Mouse (Mus musculus): ENCODE measurements at regions not wholly inside any gene's neighbourhood (a gene's known extent, or its start where the extent isn't known, plus 50 kb on each side); places are given as distances from the start of the nearest gene placed in this dataset.

DNA sequence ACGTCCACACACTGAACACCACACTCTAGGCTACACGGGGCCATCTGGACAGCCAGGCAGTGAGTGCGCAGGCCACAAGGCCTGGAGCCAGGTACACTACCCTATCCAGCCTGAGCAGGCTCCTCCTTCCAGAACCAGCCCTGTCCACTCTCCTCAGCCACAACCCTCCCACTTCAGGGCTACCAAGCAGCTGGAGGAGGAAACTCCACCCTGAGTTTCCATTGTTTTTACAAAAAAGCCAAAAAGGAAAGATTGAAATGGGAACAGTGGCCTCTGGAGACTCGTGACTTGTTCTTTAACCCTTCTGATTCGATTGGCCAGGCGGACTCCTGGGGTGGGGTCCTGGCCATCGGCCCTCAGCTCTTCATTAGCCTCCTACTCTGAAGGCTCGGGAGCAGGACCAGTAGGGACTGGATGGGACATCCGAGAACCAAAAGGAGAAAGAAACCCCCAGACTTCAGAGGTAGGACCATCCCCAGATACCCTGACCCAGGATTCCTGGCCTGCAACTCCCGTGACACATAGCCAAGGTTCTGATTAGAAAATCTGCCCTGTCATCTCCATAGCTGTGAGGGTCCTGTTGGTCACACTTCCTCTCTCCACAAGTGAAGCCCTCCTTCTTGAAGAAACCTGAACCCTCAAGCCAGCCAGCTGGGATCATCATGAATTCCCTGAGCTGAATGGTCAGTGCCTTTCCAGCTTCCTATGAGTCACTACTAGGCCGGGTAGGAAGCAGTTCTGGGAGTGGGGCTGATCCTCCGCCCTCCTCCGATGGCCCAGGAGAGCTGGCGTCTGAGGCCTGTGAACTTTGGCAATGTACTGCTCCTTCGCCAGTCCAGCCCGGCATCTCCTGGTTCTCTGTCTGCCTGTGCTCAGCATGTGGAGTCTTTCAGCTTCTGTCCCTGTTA is 73.6 kb downstream of the Gm11733 start:
- peaks cover 2% of the 10 kb centered on the region; the same call in 1 of the 2 replicates for H3K9me3 ChIP-seq (ENCODE audit: low read length)
- TF ChIP-seq CTCF (conservative IDR thresholded peaks at IDR 0.05; ENCODE audit: low read length) (no peak), NANOG (IDR thresholded peaks at IDR 0.05; ENCODE audit: borderline replicate concordance, low read length) (no peak), POU5F1 (IDR thresholded peaks at IDR 0.05; ENCODE audit: borderline replicate concordance, low read length) (no peak)

DNA sequence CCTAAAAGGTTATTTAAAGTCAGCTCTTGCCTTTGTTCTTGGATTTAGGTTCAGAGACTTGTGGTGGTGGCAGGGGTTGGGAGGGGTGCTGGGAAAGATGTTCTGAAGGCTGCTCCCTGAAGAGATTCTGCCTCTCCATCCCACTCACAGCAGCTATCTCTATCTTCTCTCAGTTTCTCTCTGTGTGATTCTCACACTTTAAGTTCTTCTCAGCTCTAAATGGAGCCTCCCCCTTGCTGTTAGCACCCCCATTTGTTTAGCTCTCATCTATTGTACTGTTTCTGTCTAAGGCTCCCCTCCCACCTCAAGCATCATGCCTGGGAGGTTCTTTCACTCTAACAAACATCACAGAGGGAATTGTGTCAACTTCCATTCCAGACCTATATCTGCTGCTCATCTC is 75.7 kb downstream of the Gm11733 start:
- H3K4me3 ChIP-seq (replicated peaks; ENCODE audit: low read length): no peak overlapping the region
- peaks cover 6% of the 10 kb centered on the region; the same call in 1 of the 2 replicates for H3K9me3 ChIP-seq (ENCODE audit: low read length)
- TF ChIP-seq POU5F1 (IDR thresholded peaks at IDR 0.05; ENCODE audit: borderline replicate concordance, low read length): no peak
- TF ChIP-seq NANOG (IDR thresholded peaks at IDR 0.05; ENCODE audit: borderline replicate concordance, low read length): no peak
- TF ChIP-seq CTCF (conservative IDR thresholded peaks at IDR 0.05; ENCODE audit: low read length): no peak
- peaks cover 14% of the 10 kb centered on the region for H3K4me1 ChIP-seq (replicated peaks; ENCODE audit: low read depth, low read length)
- peaks cover 9% of the 10 kb centered on the region for H3K27me3 ChIP-seq (ENCODE audit: insufficient read depth, low read length)
- no peaks in the 10 kb centered on the region for H3K36me3 ChIP-seq (ENCODE audit: insufficient read depth, low read length)

More for the DNA sequence above, 73.6 kb downstream of the Gm11733 start:
- Histone ChIP-seq H3K4me3 (replicated peaks; ENCODE audit: low read length) (no peak overlapping the region), H3K36me3 (ENCODE audit: insufficient read depth, low read length) (no peaks in the 10 kb centered on the region), H3K4me1 (replicated peaks; ENCODE audit: low read depth, low read length) (peaks cover 22% of the 10 kb centered on the region), H3K27me3 (ENCODE audit: insufficient read depth, low read length) (peaks cover 2% of the 10 kb centered on the region; the same call in 1 of the 2 replicates)

- H3K27me3 ChIP-seq (ENCODE audit: insufficient read depth, low read length): peaks cover 4% of the 10 kb centered on the region
- TF ChIP-seq NANOG (IDR thresholded peaks at IDR 0.05; ENCODE audit: borderline replicate concordance, low read length) (no peak), CTCF (conservative IDR thresholded peaks at IDR 0.05; ENCODE audit: low read length) (no peak), POU5F1 (IDR thresholded peaks at IDR 0.05; ENCODE audit: borderline replicate concordance, low read length) (no peak)
- H3K9me3 ChIP-seq (ENCODE audit: low read length): peaks cover 7% of the 10 kb centered on the region; the same call in 1 of the 2 replicates
- peaks cover 14% of the 10 kb centered on the region for H3K4me1 ChIP-seq (replicated peaks; ENCODE audit: low read depth, low read length)
- no peak overlapping the region for H3K4me3 ChIP-seq (replicated peaks; ENCODE audit: low read length)
- no peaks in the 10 kb centered on the region for H3K36me3 ChIP-seq (ENCODE audit: insufficient read depth, low read length)
These were observed 83.9 kb downstream of the Gm11733 start for GRCm38 (mm10) chr11:117567961-117568605.

- H3K27me3 ChIP-seq (ENCODE audit: insufficient read depth, low read length): peaks cover 3% of the 10 kb centered on the region
- no peak overlapping the region for H3K4me3 ChIP-seq (replicated peaks; ENCODE audit: low read length)
- H3K36me3 ChIP-seq (ENCODE audit: insufficient read depth, low read length): no peaks in the 10 kb centered on the region
- TF ChIP-seq POU5F1 (IDR thresholded peaks at IDR 0.05; ENCODE audit: borderline replicate concordance, low read length) (no peak), NANOG (IDR thresholded peaks at IDR 0.05; ENCODE audit: borderline replicate concordance, low read length) (no peak), CTCF (conservative IDR thresholded peaks at IDR 0.05; ENCODE audit: low read length) (no peak)
- peaks cover 7% of the 10 kb centered on the region; the same call in 1 of the 2 replicates for H3K9me3 ChIP-seq (ENCODE audit: low read length)
- peaks cover 16% of the 10 kb centered on the region for H3K4me1 ChIP-seq (replicated peaks; ENCODE audit: low read depth, low read length)
These were observed 84.4 kb downstream of the Gm11733 start for GRCm38 (mm10) chr11:117568606-117568991.

GRCm38 (mm10) chr11:117569566-117570101 is 84.5 kb upstream of the Tnrc6c start:
- no peak for TF ChIP-seq CTCF (conservative IDR thresholded peaks at IDR 0.05; ENCODE audit: low read length)
- no peak for TF ChIP-seq NANOG (IDR thresholded peaks at IDR 0.05; ENCODE audit: borderline replicate concordance, low read length)
- no peak for TF ChIP-seq POU5F1 (IDR thresholded peaks at IDR 0.05; ENCODE audit: borderline replicate concordance, low read length)
- Histone ChIP-seq H3K9me3 (ENCODE audit: low read length) (peaks cover 7% of the 10 kb centered on the region; the same call in 1 of the 2 replicates), H3K27me3 (ENCODE audit: insufficient read depth, low read length) (no peaks in the 10 kb centered on the region; the same call in 1 of the 2 replicates)

GRCm38 (mm10) chr11:117571858-117572257 is 82.2 kb upstream of the Tnrc6c start:
- Histone ChIP-seq H3K27me3 (ENCODE audit: insufficient read depth, low read length) (no peaks in the 10 kb centered on the region; the same call in 1 of the 2 replicates), H3K4me1 (replicated peaks; ENCODE audit: low read depth, low read length) (peaks cover 22% of the 10 kb centered on the region), H3K4me3 (replicated peaks; ENCODE audit: low read length) (no peak overlapping the region), H3K9me3 (ENCODE audit: low read length) (no peaks in the 10 kb centered on the region), H3K36me3 (ENCODE audit: insufficient read depth, low read length) (no peaks in the 10 kb centered on the region)
- TF ChIP-seq POU5F1 (IDR thresholded peaks at IDR 0.05; ENCODE audit: borderline replicate concordance, low read length): no peak
- no peak for TF ChIP-seq CTCF (conservative IDR thresholded peaks at IDR 0.05; ENCODE audit: low read length)
- TF ChIP-seq NANOG (IDR thresholded peaks at IDR 0.05; ENCODE audit: borderline replicate concordance, low read length): no peak

More at GRCm38 (mm10) chr11:117569566-117570101, 84.5 kb upstream of the Tnrc6c start:
- no peaks in the 10 kb centered on the region for H3K36me3 ChIP-seq (ENCODE audit: insufficient read depth, low read length)
- H3K4me1 ChIP-seq (replicated peaks; ENCODE audit: low read depth, low read length): peaks cover 22% of the 10 kb centered on the region
- H3K4me3 ChIP-seq (replicated peaks; ENCODE audit: low read length): no peak overlapping the region

GRCm38 (mm10) chr11:117574721-117575120 is 79.4 kb upstream of the Tnrc6c start:
- no peak overlapping the region for H3K4me3 ChIP-seq (replicated peaks; ENCODE audit: low read length)
- peaks cover 14% of the 10 kb centered on the region for H3K4me1 ChIP-seq (replicated peaks; ENCODE audit: low read depth, low read length)
- H3K36me3 ChIP-seq (ENCODE audit: insufficient read depth, low read length): no peaks in the 10 kb centered on the region
- TF ChIP-seq NANOG (IDR thresholded peaks at IDR 0.05; ENCODE audit: borderline replicate concordance, low read length) (no peak), POU5F1 (IDR thresholded peaks at IDR 0.05; ENCODE audit: borderline replicate concordance, low read length) (no peak), CTCF (conservative IDR thresholded peaks at IDR 0.05; ENCODE audit: low read length) (no peak)
- H3K27me3 ChIP-seq (ENCODE audit: insufficient read depth, low read length): no peaks in the 10 kb centered on the region; the same call in 1 of the 2 replicates
- no peaks in the 10 kb centered on the region for H3K9me3 ChIP-seq (ENCODE audit: low read length)

GRCm38 (mm10) chr11:117579121-117579520 is 75.0 kb upstream of the Tnrc6c start:
- Histone ChIP-seq H3K36me3 (ENCODE audit: insufficient read depth, low read length) (no peaks in the 10 kb centered on the region), H3K9me3 (ENCODE audit: low read length) (peaks cover 7% of the 10 kb centered on the region), H3K4me1 (replicated peaks; ENCODE audit: low read depth, low read length) (peaks cover 5% of the 10 kb centered on the region), H3K4me3 (replicated peaks; ENCODE audit: low read length) (no peak overlapping the region), H3K27me3 (ENCODE audit: insufficient read depth, low read length) (no peaks in the 10 kb centered on the region)
- TF ChIP-seq NANOG (IDR thresholded peaks at IDR 0.05; ENCODE audit: borderline replicate concordance, low read length) (no peak), CTCF (conservative IDR thresholded peaks at IDR 0.05; ENCODE audit: low read length) (no peak), POU5F1 (IDR thresholded peaks at IDR 0.05; ENCODE audit: borderline replicate concordance, low read length) (no peak)

Measured in E14TG2a.4 (cell line).